Mouse (Mus musculus) testis, postnatal 10 days (tissue): ENCODE measurements around the gene Pigl.

Experiments
- DNase-seq: peaks from one replicate; pipeline ENCODE4 v3.0.0; 2021; ENCODE audit warnings: low spot score

Gene Pigl

GRCm38 (mm10) chr11:62557205-62557604 lies 98.9 kb downstream of the Pigl start:
- no peak for DNase-seq

GRCm38 (mm10) chr11:62558152-62558551 lies 99.9 kb downstream of the Pigl start:
- no peak for DNase-seq

- no peak for DNase-seq
These were observed 100.8 kb downstream of the Pigl start for GRCm38 (mm10) chr11:62558961-62559646.

GRCm38 (mm10) chr11:62560463-62561016 lies 102.3 kb downstream of the Pigl start:
- DNase-seq = peak; percentile 54

- DNase-seq = no peak
These were observed 105.3 kb downstream of the Pigl start for GRCm38 (mm10) chr11:62563590-62563989.
